Mouse (Mus musculus) myocyte (in vitro differentiated cells): ENCODE data around the gene Rapgef6. TPM values are rescaled to one million over a fixed set of nuclear protein-coding genes. Genes with fewer than 3 reads are reported as not detected.
A peak's percentile ranks its signal among the peaks of the same experiment; 100 is the strongest.

Experiments used
- H3K27me3 ChIP-seq: one replicate; pipeline ENCODE4 v1.6.1; 2011; ENCODE audit not compliant: control insufficient read depth, insufficient read depth, insufficient read length
- H3K36me3 ChIP-seq: one replicate; pipeline ENCODE4 v1.6.1; 2011; ENCODE audit not compliant: control insufficient read depth, insufficient read depth
- H3K4me2 ChIP-seq: one replicate; pipeline ENCODE4 v1.6.1; 2011; ENCODE audit warnings: low read depth, control low read depth
- H3K4me3 ChIP-seq: one replicate; pipeline ENCODE4 v1.5.1; 2011; ENCODE audit warnings: mild to moderate bottlenecking, control low read depth, moderate library complexity
- H3K79me2 ChIP-seq: one replicate; pipeline ENCODE4 v1.6.1; 2011; ENCODE audit not compliant: control insufficient read depth, insufficient read depth
- H3ac ChIP-seq: one replicate; pipeline ENCODE4 v1.6.1; 2011; ENCODE audit not compliant: control insufficient read depth, insufficient read length
- CEBPB ChIP-seq: IDR thresholded peaks from 2 replicates; pipeline ENCODE4 v1.6.1; 2011; ENCODE audit warnings: mild to moderate bottlenecking, moderate library complexity; ENCODE audit not compliant: poor library complexity, insufficient read depth, severe bottlenecking
- E2F4 ChIP-seq: IDR thresholded peaks from one replicate; pipeline ENCODE4 v1.6.1; 2011; ENCODE audit warnings: mild to moderate bottlenecking, control low read depth, moderate library complexity; ENCODE audit not compliant: insufficient read depth
- MAX ChIP-seq: IDR thresholded peaks from one replicate; pipeline ENCODE4 v1.6.1; 2011; ENCODE audit warnings: low read depth, mild to moderate bottlenecking, control low read depth
- MYOD1 ChIP-seq, 3 experiments: IDR thresholded peaks; one replicate each; pipeline ENCODE4 v1.6.1; 2011; ENCODE audit warnings: control low read depth in 2 of 3, low read depth in 2 of 3, mild to moderate bottlenecking in 2 of 3, moderate library complexity in 1 of 3; ENCODE audit not compliant: insufficient read length in 2 of 3, control insufficient read depth in 1 of 3
- MYOG ChIP-seq, 3 experiments: IDR thresholded peaks; one replicate each; pipeline ENCODE4 v1.6.1; 2011; ENCODE audit warnings: control low read depth in 2 of 3, low read depth in 2 of 3, mild to moderate bottlenecking in 2 of 3; ENCODE audit not compliant: insufficient read length in 2 of 3, control insufficient read depth in 1 of 3, insufficient read depth in 1 of 3
- POLR2A ChIP-seq: IDR thresholded peaks from one replicate; pipeline ENCODE4 v1.6.1; 2011; ENCODE audit warnings: low read depth, mild to moderate bottlenecking, control low read depth, moderate library complexity; ENCODE audit not compliant: insufficient read length
- POLR2AphosphoS2 ChIP-seq: IDR thresholded peaks from one replicate; pipeline ENCODE4 v1.6.1; 2011; ENCODE audit warnings: low read depth, control low read depth; ENCODE audit not compliant: insufficient read length
- REST ChIP-seq: IDR thresholded peaks from one replicate; pipeline ENCODE4 v1.6.1; 2011; ENCODE audit warnings: mild to moderate bottlenecking, control low read depth, moderate library complexity; ENCODE audit not compliant: insufficient read depth, insufficient read length
- SRF ChIP-seq: IDR thresholded peaks from one replicate; pipeline ENCODE4 v1.6.1; 2011; ENCODE audit warnings: low read depth; ENCODE audit not compliant: control insufficient read depth, insufficient read length
- TCF12 ChIP-seq: IDR thresholded peaks from one replicate; pipeline ENCODE4 v1.6.1; 2011; ENCODE audit warnings: mild to moderate bottlenecking, control low read depth; ENCODE audit not compliant: poor library complexity, insufficient read depth, severe bottlenecking
- TCF3 ChIP-seq: IDR thresholded peaks from one replicate; pipeline ENCODE4 v1.6.1; 2011; ENCODE audit warnings: low read depth, control low read depth; ENCODE audit not compliant: insufficient read length
- USF1 ChIP-seq: IDR thresholded peaks from one replicate; pipeline ENCODE4 v1.6.1; 2011; ENCODE audit warnings: low read depth, mild to moderate bottlenecking, control low read depth, moderate library complexity
- polyA plus RNA-seq: library from polyadenylated mRNA; unstranded; fragments of >200 nt; fragmentation: generic; extraction: Trizol; gene quantifications from one replicate; pipeline ENCODE4 v1.2.1, GENCODE M21; 2012; ENCODE audit warnings: missing spikeins

The Rapgef6 gene
- polyA plus RNA-seq, 1 experiment = 3.1 TPM

GRCm38 (mm10) chr11:54499838-54500237 lies 22.8 kb upstream of the Rapgef6 start:
- Histone ChIP-seq H3ac (no peak overlapping the region), H3K36me3 (peaks cover 54% of the 10 kb centered on the region), H3K27me3 (no peaks in the 10 kb centered on the region), H3K4me3 (no peak overlapping the region), H3K79me2 (no peaks in the 10 kb centered on the region), H3K4me2 (no peak overlapping the region)
- TF ChIP-seq POLR2A (no peak), CEBPB (no peak), TCF12 (no peak), REST (no peak), SRF (no peak), MAX (no peak), MYOD1 (IDR thresholded peaks at IDR 0.05; ENCODE audit: control insufficient read depth in 1 of 3, insufficient read length in 2 of 3, low read depth in 2 of 3) (no peak), MYOG (IDR thresholded peaks at IDR 0.05; ENCODE audit: control insufficient read depth in 1 of 3, insufficient read depth in 1 of 3, insufficient read length in 2 of 3, low read depth in 2 of 3) (no peak), TCF3 (no peak), E2F4 (no peak), POLR2AphosphoS2 (no peak), USF1 (no peak)

GRCm38 (mm10) chr11:54502546-54503245 lies 20.0 kb upstream of the Rapgef6 start:
- no peak overlapping the region for H3K4me2 ChIP-seq
- H3K36me3 ChIP-seq = peaks cover 54% of the 10 kb centered on the region

GRCm38 (mm10) chr11:54513584-54513983 lies 9.1 kb upstream of the Rapgef6 start:
- TF ChIP-seq CEBPB (no peak), POLR2A (no peak), TCF12 (no peak), SRF (no peak), MYOD1 (IDR thresholded peaks at IDR 0.05; ENCODE audit: control insufficient read depth in 1 of 3, insufficient read length in 2 of 3, low read depth in 2 of 3) (no peak), REST (no peak)
- peaks cover 42% of the 10 kb centered on the region for H3K36me3 ChIP-seq
- H3K79me2 ChIP-seq = no peaks in the 10 kb centered on the region
- H3K27me3 ChIP-seq = no peaks in the 10 kb centered on the region
- H3K4me3 ChIP-seq = no peak overlapping the region
- H3ac ChIP-seq = no peak overlapping the region
- H3K4me2 ChIP-seq = no peak overlapping the region

More at GRCm38 (mm10) chr11:54502546-54503245, 20.0 kb upstream of the Rapgef6 start:
- no peak for TF ChIP-seq SRF
- Histone ChIP-seq H3K27me3 (no peaks in the 10 kb centered on the region), H3ac (no peak overlapping the region), H3K79me2 (no peaks in the 10 kb centered on the region), H3K4me3 (no peak overlapping the region)

- H3K79me2 ChIP-seq = peaks cover 39% of the 10 kb centered on the region
- H3K27me3 ChIP-seq = no peaks in the 10 kb centered on the region
- peak overlapping the region; percentile 77 for H3K4me3 ChIP-seq
- TF ChIP-seq REST = no peak
- no peak for TF ChIP-seq CEBPB
- no peak for TF ChIP-seq MYOD1 (IDR thresholded peaks at IDR 0.05; ENCODE audit: control insufficient read depth in 1 of 3, insufficient read length in 2 of 3, low read depth in 2 of 3)
- TF ChIP-seq MYOG (IDR thresholded peaks at IDR 0.05; ENCODE audit: control insufficient read depth in 1 of 3, insufficient read depth in 1 of 3, insufficient read length in 2 of 3, low read depth in 2 of 3) = no peak
- TF ChIP-seq MAX = no peak
- TF ChIP-seq POLR2AphosphoS2 = no peak
- no peak for TF ChIP-seq TCF12
- no peak for TF ChIP-seq USF1
- no peak for TF ChIP-seq POLR2A
- TF ChIP-seq SRF = no peak
- TF ChIP-seq TCF3 = no peak
- peak overlapping the region; percentile 6 for H3ac ChIP-seq
- no peaks in the 10 kb centered on the region for H3K36me3 ChIP-seq
- H3K4me2 ChIP-seq = peak overlapping the region; percentile 85
Observed at GRCm38 (mm10) chr11:54521927-54522528, 619 bp upstream of the Rapgef6 start.

GRCm38 (mm10) chr11:54523431-54524001 lies 869 bp downstream of the Rapgef6 start:
- H3K4me3 ChIP-seq = peak overlapping the region; percentile 77
- no peaks in the 10 kb centered on the region for H3K27me3 ChIP-seq
- no peak for TF ChIP-seq MYOG (IDR thresholded peaks at IDR 0.05; ENCODE audit: control insufficient read depth in 1 of 3, insufficient read depth in 1 of 3, insufficient read length in 2 of 3, low read depth in 2 of 3)
- TF ChIP-seq POLR2AphosphoS2 = no peak
- TF ChIP-seq CEBPB = no peak
- no peak for TF ChIP-seq TCF3
- TF ChIP-seq POLR2A = no peak
- no peak for TF ChIP-seq E2F4
- no peak for TF ChIP-seq USF1
- no peak for TF ChIP-seq TCF12
- TF ChIP-seq SRF = no peak
- TF ChIP-seq MAX = no peak
- TF ChIP-seq REST = no peak
- no peak for TF ChIP-seq MYOD1 (IDR thresholded peaks at IDR 0.05; ENCODE audit: control insufficient read depth in 1 of 3, insufficient read length in 2 of 3, low read depth in 2 of 3)

More at GRCm38 (mm10) chr11:54523431-54524001, 869 bp downstream of the Rapgef6 start:
- H3ac ChIP-seq = peak overlapping the region; percentile 6
- H3K79me2 ChIP-seq = peaks cover 54% of the 10 kb centered on the region
- no peaks in the 10 kb centered on the region for H3K36me3 ChIP-seq
- peak overlapping the region; percentile 89 for H3K4me2 ChIP-seq
